Mouse (Mus musculus): Measurements from ENCODE around the gene Hdgf.

DNA sequence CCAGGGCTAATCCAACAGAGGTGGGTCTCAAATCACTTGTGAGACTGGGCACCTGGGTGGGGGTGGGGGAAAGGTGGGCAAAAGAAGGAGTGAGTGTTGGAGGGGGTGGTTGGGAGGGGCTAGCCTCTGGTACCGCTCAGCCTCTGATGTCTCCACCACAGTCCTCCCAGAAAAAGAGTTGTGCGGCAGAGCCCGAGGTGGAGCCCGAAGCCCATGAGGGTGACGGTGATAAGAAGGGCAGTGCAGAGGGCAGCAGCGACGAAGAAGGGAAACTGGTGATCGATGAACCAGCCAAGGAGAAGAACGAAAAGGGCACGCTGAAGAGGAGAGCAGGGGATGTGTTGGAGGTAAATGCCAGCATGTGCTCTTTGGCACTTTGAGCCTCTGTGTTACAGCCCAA, 7.8 kb downstream of the Hdgf start:
- TF ChIP-seq MYOG (IDR thresholded peaks at IDR 0.05; ENCODE audit: control insufficient read depth in 1 of 3, insufficient read depth in 1 of 3, insufficient read length in 2 of 3, low read depth in 2 of 3) (no peak), POLR2AphosphoS2 (IDR thresholded peaks at IDR 0.05; ENCODE audit: insufficient read length, low read depth) (no peak), POLR2A (IDR thresholded peaks at IDR 0.05; ENCODE audit: insufficient read length, low read depth) (no peak)
